Mouse (Mus musculus): ENCODE data around the gene Tiam1. TPM values are rescaled to one million over a fixed set of nuclear protein-coding genes. Genes with fewer than 3 reads are reported as not detected.

The Tiam1 gene
- 7.4 and 8.1 TPM in 2 replicates for polyA plus RNA-seq (2015; fragmentation: Nextera tagmentation; extraction: Ambion mirVana)

DNA sequence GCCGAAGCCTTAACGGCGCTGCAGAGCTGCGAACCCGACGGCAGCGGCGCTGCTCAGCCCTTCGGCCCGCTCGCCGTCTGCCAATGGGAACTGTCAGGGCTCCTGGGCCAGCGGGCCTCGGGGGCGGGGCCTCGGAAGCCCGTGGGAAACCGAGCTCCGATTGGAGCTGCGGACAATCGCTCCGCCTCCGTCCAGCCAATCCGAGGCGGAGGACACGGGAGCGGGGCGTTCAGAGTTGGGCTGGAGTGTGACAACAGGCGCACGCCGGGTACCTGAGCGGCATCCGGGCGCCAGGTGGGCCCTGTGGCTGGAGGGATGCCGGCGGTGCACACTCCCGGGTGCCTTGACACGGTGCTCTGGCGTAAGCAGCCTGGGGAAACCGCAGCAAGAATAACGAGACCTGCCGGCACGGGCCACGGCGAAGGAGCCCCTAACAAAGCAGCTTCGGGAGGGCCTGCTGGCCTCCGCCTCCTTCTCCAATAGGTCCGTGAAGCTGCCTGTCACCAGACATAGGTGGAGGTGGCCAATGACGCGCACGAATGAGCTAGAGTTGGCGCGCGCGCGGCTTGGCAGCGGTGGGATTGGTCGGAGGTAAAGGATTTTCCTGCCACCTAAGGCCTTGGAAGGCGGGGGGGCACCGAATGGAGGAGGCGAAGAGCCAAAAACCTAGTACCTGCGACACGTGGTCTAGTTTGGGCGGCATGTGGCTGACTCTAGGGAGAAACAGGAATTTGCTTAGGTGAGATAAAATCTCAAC, at the start of gene Tiam1:
TSS of gene Tiam1 (minus strand) at position 10 of the 757 bp plus-strand sequence.
- peak; percentile 97 for ATAC-seq
- Histone ChIP-seq H3K27ac (ENCODE audit: low read length) (peak within 1 kb of the TSS; percentile 78), H3K4me3 (ENCODE audit: low read length) (peak within 1 kb of the TSS; percentile 72), H3K9ac (ENCODE audit: low read depth, low read length) (peak within 1 kb of the TSS; percentile 78), H3K36me3 (ENCODE audit: control insufficient read depth, insufficient read depth, low read length) (no peaks in the 10 kb centered on the region), H3K9me3 (ENCODE audit: control insufficient read depth, low read length) (no peaks in the 10 kb centered on the region), H3K27me3 (replicated peaks; ENCODE audit: control insufficient read depth, insufficient read depth, low read length) (no peaks in the 10 kb centered on the region), H3K4me1 (ENCODE audit: control insufficient read depth, insufficient read depth, low read length) (peaks cover 14% of the 10 kb centered on the region), H3K4me2 (ENCODE audit: low read depth, low read length) (peak within 1 kb of the TSS; percentile 99)
- WGBS, result under 1% methylated on average over 64 of the region's 64 CpGs

DNA sequence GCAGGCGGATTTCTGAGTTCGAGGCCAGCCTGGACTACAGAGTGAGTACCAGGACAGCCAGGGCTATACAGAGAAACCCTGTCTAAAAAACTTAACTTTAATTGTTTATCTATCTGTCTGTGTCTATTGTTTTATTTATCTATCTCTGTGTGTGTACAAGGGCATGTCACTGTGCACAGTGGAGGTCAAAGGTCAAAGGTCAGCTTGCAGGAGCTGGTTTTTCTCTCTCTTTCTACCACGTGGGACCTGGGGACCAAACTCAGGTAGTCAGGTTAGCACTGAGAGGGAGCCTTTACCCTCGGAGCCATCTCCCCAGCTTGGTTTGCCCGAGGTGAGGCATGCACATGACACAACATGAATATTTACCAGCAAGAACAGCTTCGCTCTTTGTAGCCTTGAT, 47.7 kb upstream of the Tiam1 start:
- H3K9me3 ChIP-seq (ENCODE audit: control insufficient read depth, low read length), result no peaks in the 10 kb centered on the region
- no peak for ATAC-seq
- no peak overlapping the region for H3K4me2 ChIP-seq (ENCODE audit: low read depth, low read length)
- H3K4me1 ChIP-seq (ENCODE audit: control insufficient read depth, insufficient read depth, low read length), result peaks cover 5% of the 10 kb centered on the region; the same call in 1 of the 2 replicates
- H3K27me3 ChIP-seq (replicated peaks; ENCODE audit: control insufficient read depth, insufficient read depth, low read length), result no peaks in the 10 kb centered on the region
- H3K9ac ChIP-seq (ENCODE audit: low read depth, low read length), result no peak overlapping the region
- H3K27ac ChIP-seq (ENCODE audit: low read length), result no peak overlapping the region
- no peaks in the 10 kb centered on the region for H3K36me3 ChIP-seq (ENCODE audit: control insufficient read depth, insufficient read depth, low read length)
- 67% methylated on average over 6 of the region's 6 CpGs for WGBS
- no peak overlapping the region for H3K4me3 ChIP-seq (ENCODE audit: low read length)

DNA sequence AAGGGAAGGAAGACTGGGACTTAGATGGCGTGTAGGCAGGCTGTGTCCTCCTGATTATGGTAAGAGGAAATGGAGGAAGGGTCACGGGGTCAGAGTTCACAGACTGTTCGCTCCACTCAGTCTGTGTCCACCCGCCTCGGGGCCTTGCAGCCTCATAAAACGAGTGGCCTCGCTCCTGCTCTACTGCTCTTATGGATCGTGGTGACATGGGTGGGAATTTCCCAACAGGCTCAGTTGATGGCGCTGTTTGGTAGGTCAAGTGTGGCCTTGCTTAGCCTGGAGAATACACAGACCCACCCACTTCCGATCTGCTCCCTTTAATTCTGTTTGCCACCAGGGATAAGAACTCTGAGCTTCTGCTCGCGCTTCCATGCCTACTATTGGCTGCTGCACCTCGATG, 43.9 kb upstream of the Tiam1 start:
- no peak overlapping the region for H3K9ac ChIP-seq (ENCODE audit: low read depth, low read length)
- H3K4me1 ChIP-seq (ENCODE audit: control insufficient read depth, insufficient read depth, low read length), result peaks cover 10% of the 10 kb centered on the region; the same call in 1 of the 2 replicates
- peak; percentile 58 for ATAC-seq
- H3K27me3 ChIP-seq (replicated peaks; ENCODE audit: control insufficient read depth, insufficient read depth, low read length), result no peaks in the 10 kb centered on the region
- no peak overlapping the region; the same call in 1 of the 2 replicates for H3K4me2 ChIP-seq (ENCODE audit: low read depth, low read length)
- no peaks in the 10 kb centered on the region for H3K9me3 ChIP-seq (ENCODE audit: control insufficient read depth, low read length)
- WGBS, result 22% methylated on average over 13 of the region's 13 CpGs
- H3K4me3 ChIP-seq (ENCODE audit: low read length), result no peak overlapping the region
- H3K27ac ChIP-seq (ENCODE audit: low read length), result no peak overlapping the region
- H3K36me3 ChIP-seq (ENCODE audit: control insufficient read depth, insufficient read depth, low read length), result no peaks in the 10 kb centered on the region

- Histone ChIP-seq H3K9me3 (ENCODE audit: control insufficient read depth, low read length) (no peaks in the 10 kb centered on the region), H3K4me1 (ENCODE audit: control insufficient read depth, insufficient read depth, low read length) (peaks cover 10% of the 10 kb centered on the region; the same call in 1 of the 2 replicates), H3K4me3 (ENCODE audit: low read length) (no peak overlapping the region), H3K36me3 (ENCODE audit: control insufficient read depth, insufficient read depth, low read length) (no peaks in the 10 kb centered on the region), H3K9ac (ENCODE audit: low read depth, low read length) (no peak overlapping the region), H3K4me2 (ENCODE audit: low read depth, low read length) (no peak overlapping the region), H3K27me3 (replicated peaks; ENCODE audit: control insufficient read depth, insufficient read depth, low read length) (no peaks in the 10 kb centered on the region), H3K27ac (ENCODE audit: low read length) (no peak overlapping the region)
- WGBS, result 44% methylated on average over 8 of the region's 8 CpGs
- peak; percentile 45; the same call in 1 of the 2 replicates for ATAC-seq
Measured at GRCm38 (mm10) chr16:90185928-90186588, 42.5 kb upstream of the Tiam1 start.

GRCm38 (mm10) chr16:90184135-90184534, 40.6 kb upstream of the Tiam1 start:
- H3K9me3 ChIP-seq (ENCODE audit: control insufficient read depth, low read length), result no peaks in the 10 kb centered on the region
- no peaks in the 10 kb centered on the region for H3K27me3 ChIP-seq (replicated peaks; ENCODE audit: control insufficient read depth, insufficient read depth, low read length)
- 56% methylated on average over 6 of the region's 6 CpGs for WGBS
- H3K36me3 ChIP-seq (ENCODE audit: control insufficient read depth, insufficient read depth, low read length), result no peaks in the 10 kb centered on the region
- no peak overlapping the region for H3K4me2 ChIP-seq (ENCODE audit: low read depth, low read length)
- no peak overlapping the region for H3K27ac ChIP-seq (ENCODE audit: low read length)
- no peak overlapping the region for H3K9ac ChIP-seq (ENCODE audit: low read depth, low read length)
- ATAC-seq, result no peak; the same call in 1 of the 2 replicates
- no peak overlapping the region for H3K4me3 ChIP-seq (ENCODE audit: low read length)
- peaks cover 10% of the 10 kb centered on the region; the same call in 1 of the 2 replicates for H3K4me1 ChIP-seq (ENCODE audit: control insufficient read depth, insufficient read depth, low read length)

DNA sequence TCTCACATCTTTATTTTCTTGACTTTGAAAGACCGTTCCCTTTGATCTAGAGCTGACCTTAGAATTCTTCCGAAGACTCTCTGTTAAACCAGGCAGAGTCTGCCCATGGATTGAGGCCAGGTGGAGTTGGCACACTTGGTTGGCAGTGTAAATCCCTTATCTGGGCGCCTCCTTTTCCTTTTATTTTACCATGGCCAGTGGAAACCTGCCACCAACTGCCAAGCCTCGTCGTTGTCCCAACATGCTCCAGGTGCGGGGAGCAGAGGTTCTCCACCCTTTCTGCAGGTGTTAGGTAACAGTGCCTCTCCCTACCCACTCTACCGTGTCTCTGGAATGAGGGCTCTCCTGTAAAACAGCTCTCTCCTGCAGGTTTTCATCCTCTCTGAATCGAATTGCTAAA, 38.1 kb upstream of the Tiam1 start:
- H3K27me3 ChIP-seq (replicated peaks; ENCODE audit: control insufficient read depth, insufficient read depth, low read length), result no peaks in the 10 kb centered on the region
- H3K36me3 ChIP-seq (ENCODE audit: control insufficient read depth, insufficient read depth, low read length), result no peaks in the 10 kb centered on the region
- H3K9me3 ChIP-seq (ENCODE audit: control insufficient read depth, low read length), result no peaks in the 10 kb centered on the region
- H3K9ac ChIP-seq (ENCODE audit: low read depth, low read length), result no peak overlapping the region
- H3K4me2 ChIP-seq (ENCODE audit: low read depth, low read length), result no peak overlapping the region
- WGBS, result 91% methylated on average over 8 of the region's 8 CpGs
- no peak overlapping the region for H3K27ac ChIP-seq (ENCODE audit: low read length)
- ATAC-seq, result no peak
- 0 out of 2 replicates have a peak, but pooled peaks cover 6% of the 10 kb centered on the region for H3K4me1 ChIP-seq (ENCODE audit: control insufficient read depth, insufficient read depth, low read length)
- no peak overlapping the region for H3K4me3 ChIP-seq (ENCODE audit: low read length)

GRCm38 (mm10) chr16:90180975-90181374, 37.4 kb upstream of the Tiam1 start:
- 0 out of 2 replicates have a peak, but pooled peaks cover 7% of the 10 kb centered on the region for H3K4me1 ChIP-seq (ENCODE audit: control insufficient read depth, insufficient read depth, low read length)
- H3K27ac ChIP-seq (ENCODE audit: low read length), result no peak overlapping the region
- ATAC-seq, result no peak
- no peak overlapping the region for H3K9ac ChIP-seq (ENCODE audit: low read depth, low read length)
- H3K36me3 ChIP-seq (ENCODE audit: control insufficient read depth, insufficient read depth, low read length), result no peaks in the 10 kb centered on the region
- no peaks in the 10 kb centered on the region for H3K9me3 ChIP-seq (ENCODE audit: control insufficient read depth, low read length)
- no peak overlapping the region for H3K4me3 ChIP-seq (ENCODE audit: low read length)
- 77% methylated on average over 6 of the region's 6 CpGs for WGBS
- H3K27me3 ChIP-seq (replicated peaks; ENCODE audit: control insufficient read depth, insufficient read depth, low read length), result no peaks in the 10 kb centered on the region
- H3K4me2 ChIP-seq (ENCODE audit: low read depth, low read length), result no peak overlapping the region

DNA sequence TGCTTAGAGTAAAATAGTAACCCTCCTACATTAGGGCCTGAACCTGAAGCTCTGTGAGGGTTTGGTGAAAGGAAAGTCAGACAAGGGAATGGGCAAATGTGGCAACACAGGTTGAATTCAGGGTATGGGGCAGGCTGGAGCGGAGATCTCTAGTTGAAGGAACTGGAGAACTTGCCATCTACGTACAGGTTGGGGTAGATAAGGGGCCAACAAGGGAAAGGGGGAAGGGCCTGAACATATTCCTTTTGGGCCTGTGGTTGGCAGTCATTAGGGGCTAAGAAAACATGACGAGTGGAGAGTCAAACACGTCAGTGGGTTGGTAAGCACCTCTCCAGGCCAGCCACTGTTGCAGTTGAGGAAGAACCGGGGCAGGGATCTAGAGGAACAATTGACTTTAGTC, 36.3 kb upstream of the Tiam1 start:
- Histone ChIP-seq H3K9ac (ENCODE audit: low read depth, low read length) (no peak overlapping the region), H3K4me1 (ENCODE audit: control insufficient read depth, insufficient read depth, low read length) (0 out of 2 replicates have a peak, but pooled peaks cover 7% of the 10 kb centered on the region), H3K27ac (ENCODE audit: low read length) (no peak overlapping the region), H3K4me2 (ENCODE audit: low read depth, low read length) (no peak overlapping the region), H3K9me3 (ENCODE audit: control insufficient read depth, low read length) (no peaks in the 10 kb centered on the region), H3K27me3 (replicated peaks; ENCODE audit: control insufficient read depth, insufficient read depth, low read length) (no peaks in the 10 kb centered on the region), H3K4me3 (ENCODE audit: low read length) (no peak overlapping the region), H3K36me3 (ENCODE audit: control insufficient read depth, insufficient read depth, low read length) (no peaks in the 10 kb centered on the region)
- 86% methylated on average over 5 of the region's 5 CpGs for WGBS
- no peak for ATAC-seq

DNA sequence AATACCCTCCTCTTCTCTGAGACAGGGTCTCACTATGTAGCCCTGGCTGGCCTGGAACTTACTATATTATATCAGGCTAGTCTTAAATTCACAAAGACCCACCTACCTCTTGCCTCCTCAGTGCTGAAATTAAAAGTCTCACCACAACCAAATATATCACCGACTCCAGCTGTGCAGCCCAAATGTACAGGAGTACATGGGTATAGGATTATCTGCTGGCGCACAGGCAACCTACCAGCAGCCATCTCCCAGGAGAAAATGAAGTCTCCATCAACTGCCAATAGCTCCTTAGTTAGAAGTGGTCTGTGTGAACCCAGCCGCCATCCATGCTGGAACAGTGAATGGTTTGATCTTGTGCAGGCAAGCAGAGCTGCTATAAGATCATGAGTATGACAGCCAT, 34.8 kb upstream of the Tiam1 start:
- no peaks in the 10 kb centered on the region for H3K36me3 ChIP-seq (ENCODE audit: control insufficient read depth, insufficient read depth, low read length)
- no peak overlapping the region for H3K4me3 ChIP-seq (ENCODE audit: low read length)
- H3K27me3 ChIP-seq (replicated peaks; ENCODE audit: control insufficient read depth, insufficient read depth, low read length), result no peaks in the 10 kb centered on the region
- no peak for ATAC-seq
- no peak overlapping the region for H3K4me2 ChIP-seq (ENCODE audit: low read depth, low read length)
- H3K4me1 ChIP-seq (ENCODE audit: control insufficient read depth, insufficient read depth, low read length), result 0 out of 2 replicates have a peak, but pooled peaks cover 2% of the 10 kb centered on the region
- H3K9ac ChIP-seq (ENCODE audit: low read depth, low read length), result no peak overlapping the region
- no peaks in the 10 kb centered on the region for H3K9me3 ChIP-seq (ENCODE audit: control insufficient read depth, low read length)
- H3K27ac ChIP-seq (ENCODE audit: low read length), result no peak overlapping the region
- WGBS, result 92% methylated on average over 3 of the region's 3 CpGs
